Mouse (Mus musculus) neural tube, embryonic 15.5 days (tissue): Measurements from ENCODE around the gene Slfn14. TPM values are rescaled to one million over a fixed set of nuclear protein-coding genes. Genes with fewer than 3 reads are reported as not detected.
"Not testable (repeated sequence)": the region's sequence is repeated elsewhere in the genome, so short reads cannot be mapped to it uniquely, and the experiment has no call there.

Experiments
- ATAC-seq: fragments of 200-750 bp; cut with Nextera tagmentation; 2 replicates; pipeline ENCODE4 v1.8.0; 2017; ENCODE audit warnings: mild to moderate bottlenecking, moderate TSS enrichment, moderate library complexity; ENCODE audit not compliant: low FRiP score
- H3K27ac ChIP-seq: fragments of 300-500 bp; sonication (generic); replicated peaks from 2 replicates; pipeline ENCODE4 v1.5.1; 2015; ENCODE audit warnings: mild to moderate bottlenecking, inconsistent platforms
- H3K27me3 ChIP-seq: fragments of 300-500 bp; sonication (generic); replicated peaks from 2 replicates; pipeline ENCODE4 v1.6.1; 2015; ENCODE audit warnings: inconsistent platforms
- H3K36me3 ChIP-seq: fragments of 300-500 bp; sonication (generic); 2 replicates; pipeline ENCODE4 v1.6.1; 2015; ENCODE audit warnings: inconsistent platforms
- H3K4me1 ChIP-seq: fragments of 300-500 bp; sonication (generic); 2 replicates; pipeline ENCODE4 v1.6.1; 2015; ENCODE audit warnings: inconsistent platforms
- H3K4me2 ChIP-seq: fragments of 300-500 bp; sonication (generic); 2 replicates; pipeline ENCODE4 v1.6.1; 2015; ENCODE audit warnings: inconsistent platforms, mild to moderate bottlenecking, moderate library complexity
- H3K4me3 ChIP-seq: fragments of 300-500 bp; sonication (generic); replicated peaks from 2 replicates; pipeline ENCODE4 v1.5.1; 2015; ENCODE audit warnings: mild to moderate bottlenecking, inconsistent platforms
- H3K9ac ChIP-seq: fragments of 300-500 bp; sonication (generic); replicated peaks from 2 replicates; pipeline ENCODE4 v1.6.1; 2015; ENCODE audit warnings: mild to moderate bottlenecking, inconsistent platforms
- H3K9me3 ChIP-seq: fragments of 300-500 bp; sonication (generic); replicated peaks from 2 replicates; pipeline ENCODE4 v1.6.1; 2016; ENCODE audit warnings: inconsistent platforms
- WGBS: fragments of 180-500 bp; shearing (Covaris S2); methylation state at CpG from one replicate; pipeline ENCODE4 v1.1.7; 2015; ENCODE audit warnings: mixed read lengths; 5-methylcytosine and 5-hydroxymethylcytosine counted together
- polyA plus RNA-seq: library from polyadenylated mRNA; unstranded; fragments of >200 nt; fragmentation: Nextera tagmentation; extraction: Ambion mirVana; gene quantifications from 2 replicates; pipeline ENCODE4 v1.2.1, GENCODE M21; 2015

Gene Slfn14
- polyA plus RNA-seq, 1 experiment from 2014 or later, result 0.09 TPM

DNA sequence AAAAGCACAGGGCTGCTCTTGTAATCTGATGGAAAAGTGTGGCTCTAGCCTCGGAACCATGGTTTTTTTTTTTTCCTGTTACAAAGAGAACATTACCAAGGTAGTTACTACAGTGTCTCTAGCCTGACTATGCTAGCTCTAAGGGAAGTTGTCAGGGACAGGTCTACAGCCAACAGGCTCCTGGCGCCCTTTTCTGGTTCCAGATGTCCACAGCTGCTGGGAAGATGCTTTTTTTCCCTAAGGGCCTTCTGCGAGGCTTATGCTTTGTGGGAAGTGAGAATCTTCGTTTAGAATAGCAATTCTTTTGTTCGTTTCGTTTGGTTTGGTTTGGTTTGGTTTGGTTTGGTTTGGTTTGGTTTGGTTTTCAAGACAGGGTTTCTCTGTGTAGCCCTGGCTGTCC is 6.8 kb downstream of the Slfn14 start:
- H3K9me3 ChIP-seq, result no peaks in the 10 kb centered on the region
- H3K36me3 ChIP-seq, result no peaks in the 10 kb centered on the region
- H3K27me3 ChIP-seq, result no peaks in the 10 kb centered on the region
- no peaks in the 10 kb centered on the region for H3K4me1 ChIP-seq
- WGBS, result 83% methylated on average over 6 of the region's 6 CpGs
- no peak overlapping the region for H3K27ac ChIP-seq
- no peak for ATAC-seq
- no peak overlapping the region for H3K4me2 ChIP-seq
- no peak overlapping the region for H3K4me3 ChIP-seq
- H3K9ac ChIP-seq, result no peak overlapping the region

- no peak overlapping the region for H3K4me2 ChIP-seq
Observed at GRCm38 (mm10) chr11:83279024-83279423, 7.5 kb downstream of the Slfn14 start.

GRCm38 (mm10) chr11:83276251-83276650 is 10.3 kb downstream of the Slfn14 start:
- Histone ChIP-seq H3K9ac (no peak overlapping the region), H3K27me3 (no peaks in the 10 kb centered on the region), H3K4me1 (no peaks in the 10 kb centered on the region), H3K4me2 (no peak overlapping the region), H3K9me3 (no peaks in the 10 kb centered on the region), H3K36me3 (no peaks in the 10 kb centered on the region), H3K4me3 (no peak overlapping the region), H3K27ac (no peak overlapping the region)
- ATAC-seq, result no peak
- WGBS, result 74% methylated on average over 7 of the region's 7 CpGs

More at GRCm38 (mm10) chr11:83279024-83279423, 7.5 kb downstream of the Slfn14 start:
- WGBS, result 88% methylated on average over 4 of the region's 4 CpGs
- no peaks in the 10 kb centered on the region for H3K9me3 ChIP-seq
- H3K9ac ChIP-seq, result no peak overlapping the region
- H3K27ac ChIP-seq, result no peak overlapping the region
- no peak overlapping the region for H3K4me3 ChIP-seq
- no peaks in the 10 kb centered on the region for H3K36me3 ChIP-seq
- H3K27me3 ChIP-seq, result no peaks in the 10 kb centered on the region
- H3K4me1 ChIP-seq, result no peaks in the 10 kb centered on the region
- ATAC-seq, result no peak

DNA sequence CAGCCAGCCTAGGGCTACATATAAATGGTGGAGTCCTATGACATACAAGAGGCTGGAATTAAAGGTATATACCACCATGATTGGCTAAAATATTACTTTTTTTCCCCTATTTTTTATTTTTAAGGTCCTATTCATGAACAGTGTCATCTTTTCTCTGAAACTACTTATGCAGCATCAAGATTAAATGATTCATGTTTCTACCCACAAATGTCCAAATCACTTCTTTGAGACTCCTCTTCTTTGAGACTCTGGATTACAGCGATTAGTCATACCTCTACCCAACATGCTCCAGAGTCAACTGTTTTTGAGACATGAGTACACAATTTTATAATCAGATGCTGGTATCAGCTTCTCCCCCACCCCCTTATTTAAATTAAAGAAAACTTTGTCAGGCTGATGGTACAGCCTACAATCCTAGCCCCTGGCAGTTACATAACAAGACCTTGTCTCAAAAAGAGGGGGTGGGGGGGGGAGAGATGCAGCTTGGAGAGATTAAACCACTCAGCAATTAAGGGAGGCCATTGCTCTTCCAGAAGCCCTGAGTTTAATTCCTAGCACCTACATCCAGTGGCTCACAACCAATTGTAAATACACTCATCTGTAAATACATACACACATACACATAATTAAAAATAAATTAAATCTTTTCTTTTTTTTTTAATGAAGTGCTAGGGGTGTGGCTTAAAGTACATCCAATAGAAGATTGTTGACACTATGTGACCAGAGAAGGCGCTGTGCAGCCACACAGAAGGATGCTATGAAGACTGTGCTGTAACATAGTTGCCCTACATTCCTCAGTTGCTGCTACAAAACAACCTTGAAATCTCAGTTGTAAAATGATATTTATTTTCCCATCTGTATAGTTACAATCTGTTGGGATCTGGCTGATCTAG is 14.3 kb downstream of the Slfn14 start:
- ATAC-seq, result peak; percentile 79; the same call in 1 of the 2 replicates
- H3K4me2 ChIP-seq, result peak overlapping the region; percentile 69
- no peaks in the 10 kb centered on the region for H3K36me3 ChIP-seq
- H3K9ac ChIP-seq, result no peak overlapping the region
- no peaks in the 10 kb centered on the region for H3K9me3 ChIP-seq
- WGBS, result 14% methylated on average over 2 of the region's 2 CpGs
- H3K4me3 ChIP-seq, result no peak overlapping the region
- peaks cover 6% of the 10 kb centered on the region; the same call in 1 of the 2 replicates for H3K4me1 ChIP-seq
- H3K27ac ChIP-seq, result peak overlapping the region; percentile 87
- no peaks in the 10 kb centered on the region for H3K27me3 ChIP-seq

DNA sequence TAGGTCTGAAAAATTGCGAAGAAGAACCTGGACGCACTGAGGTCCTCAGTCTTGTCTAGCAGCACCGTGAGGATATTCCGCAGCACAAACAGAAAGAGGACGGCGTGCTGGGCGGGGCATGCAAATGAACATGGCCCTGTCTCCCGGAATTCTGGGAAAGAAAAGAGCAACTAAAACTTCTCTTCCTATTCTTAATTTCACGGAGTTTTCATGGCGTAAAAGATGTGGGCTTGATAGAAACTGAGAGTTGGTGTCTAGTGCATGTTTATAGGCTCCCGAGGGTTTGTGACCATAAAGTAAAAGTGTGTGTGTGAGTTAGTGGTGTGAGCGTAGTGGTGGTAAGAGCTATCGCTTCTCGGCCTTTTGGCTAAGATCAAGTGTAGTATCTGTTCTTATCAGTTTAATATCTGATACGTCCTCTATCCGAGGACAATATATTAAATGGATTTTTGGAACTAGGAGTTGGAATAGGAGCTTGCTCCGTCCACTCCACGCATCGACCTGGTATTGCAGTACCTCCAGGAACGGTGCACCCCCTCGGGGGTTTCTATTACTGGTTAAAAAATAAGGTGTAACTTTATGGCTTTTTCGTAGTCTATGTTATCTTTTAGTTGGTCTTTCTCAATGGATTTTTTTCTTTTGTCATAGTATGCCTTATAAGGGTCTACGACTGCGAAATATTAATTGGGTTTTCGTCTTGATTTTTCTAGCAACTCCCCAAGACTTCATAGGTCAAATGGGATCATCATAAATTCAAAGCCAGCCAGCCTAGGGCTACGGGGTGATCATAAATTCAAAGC is 15.2 kb downstream of the Slfn14 start:
- Histone ChIP-seq H3K4me1 (peaks cover 6% of the 10 kb centered on the region; the same call in 1 of the 2 replicates), H3K4me2 (peak overlapping the region; percentile 69), H3K27ac (peak overlapping the region; percentile 87), H3K9me3 (no peaks in the 10 kb centered on the region), H3K27me3 (no peaks in the 10 kb centered on the region), H3K9ac (peak overlapping the region; percentile 65), H3K4me3 (peak overlapping the region; percentile 57), H3K36me3 (no peaks in the 10 kb centered on the region)
- peak; percentile 92 for ATAC-seq
- under 1% methylated on average over 26 of the region's 26 CpGs for WGBS

- Histone ChIP-seq H3K9ac (peak overlapping the region; percentile 65), H3K4me3 (peak overlapping the region; percentile 57), H3K27me3 (no peaks in the 10 kb centered on the region), H3K27ac (peak overlapping the region; percentile 87), H3K4me1 (peaks cover 6% of the 10 kb centered on the region; the same call in 1 of the 2 replicates), H3K4me2 (peak overlapping the region; percentile 69), H3K36me3 (no peaks in the 10 kb centered on the region), H3K9me3 (no peaks in the 10 kb centered on the region)
- peak; percentile 60 for ATAC-seq
- 2% methylated on average over 6 of the region's 6 CpGs for WGBS
Observed at GRCm38 (mm10) chr11:83270842-83271150, 15.7 kb downstream of the Slfn14 start.

DNA sequence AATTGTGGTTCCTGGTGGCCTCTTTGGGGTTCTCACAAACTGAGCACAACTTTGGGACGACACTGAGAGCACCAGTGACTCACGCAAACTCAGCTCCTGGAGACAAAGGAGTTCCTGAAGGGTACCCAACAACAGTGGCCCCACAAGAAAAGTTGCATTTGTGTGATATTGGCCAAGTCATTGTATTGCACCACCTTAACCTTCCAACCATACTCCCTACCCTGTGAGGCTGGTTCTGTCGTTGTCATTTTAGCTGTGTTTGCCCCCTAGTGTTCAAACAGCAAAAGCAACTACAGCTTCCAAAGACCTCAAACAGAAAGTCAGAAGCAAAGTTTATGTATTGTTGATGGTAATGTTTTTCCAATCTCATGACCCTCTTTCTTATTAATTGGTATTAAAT is 23.4 kb downstream of the Slfn14 start:
- WGBS, result 61% methylated on average over 3 of the region's 3 CpGs
- H3K36me3 ChIP-seq, result no peaks in the 10 kb centered on the region
- ATAC-seq, result no peak
- no peak overlapping the region for H3K9ac ChIP-seq
- H3K27me3 ChIP-seq, result no peaks in the 10 kb centered on the region
- no peak overlapping the region for H3K4me3 ChIP-seq
- no peaks in the 10 kb centered on the region for H3K9me3 ChIP-seq
- H3K4me1 ChIP-seq, result no peaks in the 10 kb centered on the region
- H3K4me2 ChIP-seq, result no peak overlapping the region
- no peak overlapping the region for H3K27ac ChIP-seq

GRCm38 (mm10) chr11:83262673-83263072 is 23.9 kb downstream of the Slfn14 start:
- WGBS, result 95% methylated on average over 1 of the region's 1 CpGs
- Histone ChIP-seq H3K9ac (no peak overlapping the region), H3K4me2 (no peak overlapping the region), H3K27ac (no peak overlapping the region), H3K4me3 (no peak overlapping the region), H3K4me1 (no peaks in the 10 kb centered on the region), H3K27me3 (no peaks in the 10 kb centered on the region), H3K9me3 (no peaks in the 10 kb centered on the region), H3K36me3 (no peaks in the 10 kb centered on the region)
- no peak for ATAC-seq

DNA sequence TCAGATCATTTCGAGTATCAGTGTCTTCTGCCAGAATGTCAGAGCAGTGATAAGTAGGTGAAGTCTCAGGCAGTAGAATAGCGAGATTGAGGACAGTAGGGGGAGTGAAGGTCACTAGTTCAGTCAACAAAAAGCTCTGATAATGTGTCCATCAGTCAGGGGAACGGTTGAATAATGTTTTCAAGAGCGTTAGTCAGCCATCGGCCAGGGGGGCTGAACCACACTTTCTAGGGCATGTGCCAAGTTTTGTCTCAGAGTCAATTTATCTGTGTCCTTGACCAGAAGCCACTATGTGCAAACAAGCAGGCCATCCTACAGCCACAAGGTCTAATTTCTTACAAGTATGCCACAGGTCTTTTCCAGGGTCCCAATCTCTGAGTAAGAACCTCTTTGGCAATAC is 29.3 kb downstream of the Slfn14 start:
- H3K9ac ChIP-seq, H3K36me3 ChIP-seq, H3K4me1 ChIP-seq, H3K9me3 ChIP-seq, H3K27ac ChIP-seq, H3K27me3 ChIP-seq, H3K4me3 ChIP-seq, H3K4me2 ChIP-seq, ATAC-seq: not testable (repeated sequence)
- WGBS, result 55% methylated on average over 5 of the region's 5 CpGs

- Histone ChIP-seq H3K27ac (no peak overlapping the region), H3K9ac (no peak overlapping the region), H3K4me2 (no peak overlapping the region), H3K9me3 (no peaks in the 10 kb centered on the region), H3K27me3 (no peaks in the 10 kb centered on the region), H3K36me3 (no peaks in the 10 kb centered on the region), H3K4me3 (no peak overlapping the region), H3K4me1 (no peaks in the 10 kb centered on the region)
- no peak for ATAC-seq
- 26% methylated on average over 2 of the region's 2 CpGs for WGBS
Observed at GRCm38 (mm10) chr11:83239811-83240210, 46.7 kb downstream of the Slfn14 start.

DNA sequence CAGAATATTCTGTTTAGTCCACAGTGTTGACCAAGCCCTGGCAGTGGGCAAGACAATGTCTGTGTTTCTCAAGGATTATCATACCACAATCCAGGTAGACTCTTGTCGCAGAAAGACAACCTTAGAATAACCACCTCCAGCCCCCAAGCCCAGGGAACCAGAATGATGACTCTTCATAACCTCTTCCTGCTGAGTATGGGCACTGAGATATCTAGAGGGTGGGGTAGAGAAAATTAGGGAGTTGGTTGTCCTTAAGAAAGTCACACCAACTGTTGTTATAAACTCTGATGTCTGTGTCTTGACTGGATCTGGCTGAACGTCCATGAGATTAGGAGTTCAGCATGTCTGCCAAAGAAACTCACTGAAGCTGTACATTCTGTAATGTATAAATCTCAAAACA is 48.1 kb downstream of the Slfn14 start:
- H3K27me3 ChIP-seq, result no peaks in the 10 kb centered on the region
- H3K4me3 ChIP-seq, result no peak overlapping the region
- H3K9ac ChIP-seq, result no peak overlapping the region
- no peaks in the 10 kb centered on the region for H3K36me3 ChIP-seq
- H3K4me2 ChIP-seq, result no peak overlapping the region
- WGBS, result 89% methylated on average over 2 of the region's 2 CpGs
- no peak overlapping the region for H3K27ac ChIP-seq
- H3K9me3 ChIP-seq, result no peaks in the 10 kb centered on the region
- ATAC-seq, result no peak
- no peaks in the 10 kb centered on the region for H3K4me1 ChIP-seq

GRCm38 (mm10) chr11:83237390-83237789 is 49.1 kb downstream of the Slfn14 start:
- ATAC-seq, H3K27ac ChIP-seq, H3K4me1 ChIP-seq, H3K9me3 ChIP-seq, H3K4me3 ChIP-seq, H3K27me3 ChIP-seq, H3K36me3 ChIP-seq, H3K9ac ChIP-seq, H3K4me2 ChIP-seq: not testable (repeated sequence)
- WGBS, result 86% methylated on average over 9 of the region's 9 CpGs
